Mouse (Mus musculus): ENCODE results near the gene Fubp3. TPM values are rescaled to one million over a fixed set of nuclear protein-coding genes. Genes with fewer than 3 reads are reported as not detected.
"Not testable (repeated sequence)": the region's sequence is repeated elsewhere in the genome, so short reads cannot be mapped to it uniquely, and the experiment has no call there.

Fubp3 gene
- total RNA-seq (2021) = 10 to 100 TPM; 34.3 to 39.1 TPM
- long read RNA-seq, transcript Fubp3-202 (19 exons, 3,268 nt) = major isoform, 12 of 58 reads
- long read RNA-seq, transcript Fubp3-201 (18 exons, 3,648 nt) = minor isoform, 5 of 58 reads
- long read RNA-seq, partial matches to known transcripts = 21 of 58 reads
- long read RNA-seq, other reads (novel, unspliced or antisense) = 18 of 58 reads

GRCm38 (mm10) chr2:31572051-31572914 lies at the start of gene Fubp3:
TSS of gene Fubp3 (plus strand) at chr2:31572651.
- peak; percentile 88 to 90 for DNase-seq (ENCODE audit: low spot score in 2 of 2)

GRCm38 (mm10) chr2:31524641-31525040 lies 47.8 kb upstream of the Fubp3 start:
- DNase-seq (ENCODE audit: low spot score in 2 of 2) = no peak

- no peak for DNase-seq (ENCODE audit: low spot score in 2 of 2)
Observed at GRCm38 (mm10) chr2:31525778-31526177, 46.7 kb upstream of the Fubp3 start.

- DNase-seq (ENCODE audit: low spot score in 2 of 2) = no peak
Observed at GRCm38 (mm10) chr2:31530201-31530600, 42.2 kb upstream of the Fubp3 start.

- no peak for DNase-seq (ENCODE audit: low spot score in 2 of 2)
Observed at GRCm38 (mm10) chr2:31537054-31537453, 35.4 kb upstream of the Fubp3 start.

- no peak for DNase-seq (ENCODE audit: low spot score in 2 of 2)
Observed at GRCm38 (mm10) chr2:31538745-31539144, 33.7 kb upstream of the Fubp3 start.

GRCm38 (mm10) chr2:31541581-31541980 lies 30.9 kb upstream of the Fubp3 start:
- no peak for DNase-seq (ENCODE audit: low spot score in 2 of 2)

GRCm38 (mm10) chr2:31547726-31548125 lies 24.7 kb upstream of the Fubp3 start:
- DNase-seq (ENCODE audit: low spot score in 2 of 2) = no peak

- no peak for DNase-seq (ENCODE audit: low spot score in 2 of 2)
Observed at GRCm38 (mm10) chr2:31550503-31550902, 21.9 kb upstream of the Fubp3 start.

GRCm38 (mm10) chr2:31551351-31551750 lies 21.1 kb upstream of the Fubp3 start:
- not testable (repeated sequence) for DNase-seq (ENCODE audit: low spot score in 2 of 2)

- DNase-seq (ENCODE audit: low spot score in 2 of 2) = no peak
Observed at GRCm38 (mm10) chr2:31551971-31552370, 20.5 kb upstream of the Fubp3 start.

- DNase-seq (ENCODE audit: low spot score in 2 of 2) = no peak
Observed at GRCm38 (mm10) chr2:31554619-31555018, 17.8 kb upstream of the Fubp3 start.

GRCm38 (mm10) chr2:31572915-31573635 lies 624 bp downstream of the Fubp3 start:
- DNase-seq (ENCODE audit: low spot score in 2 of 2) = peak in 1 of 2 experiments; percentile 39

- no peak for DNase-seq (ENCODE audit: low spot score in 2 of 2)
Observed at GRCm38 (mm10) chr2:31581617-31582016, 9.2 kb downstream of the Fubp3 start.

- peak in 1 of 2 experiments; percentile 48 for DNase-seq (ENCODE audit: low spot score in 2 of 2)
Observed at GRCm38 (mm10) chr2:31591799-31592484, 19.5 kb downstream of the Fubp3 start.

GRCm38 (mm10) chr2:31607555-31607954 lies 35.1 kb downstream of the Fubp3 start:
- DNase-seq (ENCODE audit: low spot score in 2 of 2) = no peak

- no peak for DNase-seq (ENCODE audit: low spot score in 2 of 2)
Observed at GRCm38 (mm10) chr2:31609859-31610261, 37.4 kb downstream of the Fubp3 start.

GRCm38 (mm10) chr2:31610922-31611321 lies 38.5 kb downstream of the Fubp3 start:
- DNase-seq (ENCODE audit: low spot score in 2 of 2) = no peak

GRCm38 (mm10) chr2:31611400-31611799 lies 38.9 kb downstream of the Fubp3 start:
- no peak for DNase-seq (ENCODE audit: low spot score in 2 of 2)

- DNase-seq (ENCODE audit: low spot score in 2 of 2) = no peak
Observed at GRCm38 (mm10) chr2:31612627-31613026, 40.2 kb downstream of the Fubp3 start.

- no peak for DNase-seq (ENCODE audit: low spot score in 2 of 2)
Observed at GRCm38 (mm10) chr2:31613781-31614180, 41.3 kb downstream of the Fubp3 start.
